Mouse (Mus musculus): ENCODE measurements around the gene Slc35a5. TPM values are rescaled to one million over a fixed set of nuclear protein-coding genes. Genes with fewer than 3 reads are reported as not detected.

Gene Slc35a5
- polyA plus RNA-seq, 1 experiment from 2014 or later: 16.7 TPM

DNA sequence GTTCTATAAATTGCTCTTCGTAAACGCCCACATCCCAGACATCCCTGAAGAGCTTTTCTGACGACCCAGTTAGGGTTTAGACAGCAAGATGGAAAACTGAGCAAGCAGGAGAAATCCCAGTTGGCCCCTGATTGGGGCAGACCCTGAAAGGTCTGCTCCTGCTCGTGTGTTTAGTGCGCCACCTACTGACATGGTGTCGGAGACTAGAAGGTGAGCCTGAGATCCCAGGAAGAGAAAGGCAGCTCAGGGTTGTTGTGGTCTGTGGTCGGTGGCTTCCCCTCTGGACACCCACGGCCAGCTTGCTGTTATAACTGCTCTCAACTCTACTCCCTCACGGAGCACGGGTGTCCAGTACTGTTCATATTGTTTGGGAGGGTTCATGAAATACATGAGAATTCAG, 68.5 kb downstream of the Slc35a5 start:
- Histone ChIP-seq H3K4me1 (peaks cover 14% of the 10 kb centered on the region; the same call in 1 of the 2 replicates), H3K9ac (no peak overlapping the region), H3K4me3 (replicated peaks) (no peak overlapping the region), H3K27me3 (replicated peaks) (no peaks in the 10 kb centered on the region), H3K36me3 (no peaks in the 10 kb centered on the region), H3K9me3 (no peaks in the 10 kb centered on the region), H3K4me2 (0 out of 2 replicates have a peak overlapping the region, but pooled peaks have one; percentile 8), H3K27ac (no peak overlapping the region)
- no peak for ATAC-seq (ENCODE audit: insufficient read depth, low FRiP score, low read depth)
- WGBS: 7% methylated on average over 10 of the region's 10 CpGs

Other genes with a start within 250 kb of the Slc35a5 start
- gene Cd200r3, start 215.0 kb downstream of the Slc35a5 start, polyA plus RNA-seq (2015; fragmentation: Nextera tagmentation; extraction: Ambion mirVana): 1.4 and 1.6 TPM in 2 replicates
- gene Ccdc80, start 65.3 kb downstream of the Slc35a5 start, polyA plus RNA-seq (2015; fragmentation: Nextera tagmentation; extraction: Ambion mirVana): 93.9 and 98.3 TPM in 2 replicates
- 42.4 and 43.7 TPM in 2 replicates for gene Atg3, start 79 bp upstream of the Slc35a5 start, polyA plus RNA-seq (2015; fragmentation: Nextera tagmentation; extraction: Ambion mirVana)
- gene Btla, start 65.6 kb upstream of the Slc35a5 start, polyA plus RNA-seq (2015; fragmentation: Nextera tagmentation; extraction: Ambion mirVana): 0.19 and 0.33 TPM in 2 replicates